Mouse (Mus musculus): ENCODE measurements around the gene Cenpq.

DNA sequence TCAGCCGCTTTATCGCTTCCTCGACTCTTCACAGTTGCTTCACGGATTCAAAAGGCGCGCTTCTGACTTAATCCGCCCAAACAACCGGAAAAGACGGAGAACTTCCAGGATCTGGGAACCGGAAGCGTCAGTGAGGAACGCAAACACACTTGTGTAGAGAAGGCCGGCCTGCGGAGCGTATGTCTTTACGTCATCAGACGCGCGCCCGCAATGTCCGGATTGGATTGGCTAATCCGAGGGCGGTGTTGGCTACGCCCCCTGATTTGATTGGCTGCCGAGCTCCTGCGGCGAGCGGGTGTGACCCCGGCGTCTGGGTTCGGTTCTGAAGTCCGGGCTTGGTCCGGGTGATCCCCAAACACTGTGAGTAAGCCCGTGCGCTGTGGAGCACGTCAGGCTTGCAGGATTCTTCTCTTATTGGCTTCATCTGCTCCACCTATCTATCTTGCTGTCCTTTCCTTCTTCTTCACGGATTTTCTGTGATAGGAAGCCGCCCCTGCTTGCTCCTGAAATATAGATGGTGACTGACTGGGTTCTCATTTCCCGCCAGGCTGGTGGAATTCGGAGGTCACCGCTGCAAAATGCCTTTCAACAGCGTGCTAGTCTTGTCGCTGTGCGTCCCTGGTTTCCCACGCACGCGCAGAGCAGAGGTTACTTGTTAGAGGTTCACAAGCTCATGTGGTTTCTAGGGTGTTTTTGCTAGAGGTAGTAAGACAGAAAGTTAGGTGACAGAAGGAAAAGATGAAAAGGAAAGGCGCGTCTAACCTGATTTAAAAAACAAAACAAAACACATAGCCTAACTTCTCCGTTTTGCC lies at the start of gene Cenpq, which contains the start of gene Mut:
- no peak for TF ChIP-seq CTCF (IDR thresholded peaks at IDR 0.05; ENCODE audit: control insufficient read depth, insufficient read depth, insufficient replicate concordance, low read depth, low read length)
- peak; percentile 29; the same call in 1 of the 2 replicates for TF ChIP-seq POLR2A (IDR thresholded peaks at IDR 0.05; ENCODE audit: control insufficient read depth, low read depth, low read length)
